Mouse (Mus musculus) hindbrain, embryonic 13.5 days (tissue): ENCODE measurements around the gene Smyd3. TPM values are rescaled to one million over a fixed set of nuclear protein-coding genes. Genes with fewer than 3 reads are reported as not detected.
A peak's percentile ranks its signal among the peaks of the same experiment; 100 is the strongest.

ENCODE experiments used
- ATAC-seq: fragments of 200-750 bp; cut with Nextera tagmentation; 2 replicates; pipeline ENCODE4 v1.8.0; 2017; ENCODE audit warnings: moderate TSS enrichment; ENCODE audit not compliant: low FRiP score
- H3K27ac ChIP-seq: fragments of 300-500 bp; sonication (generic); 2 replicates; pipeline ENCODE4 v1.5.1; 2015; ENCODE audit warnings: inconsistent platforms, mild to moderate bottlenecking, moderate library complexity
- H3K27me3 ChIP-seq: fragments of 300-500 bp; sonication (generic); 2 replicates; pipeline ENCODE4 v1.6.1; 2015; ENCODE audit warnings: mild to moderate bottlenecking, inconsistent platforms
- H3K36me3 ChIP-seq: fragments of 300-500 bp; sonication (generic); 2 replicates; pipeline ENCODE4 v1.6.1; 2015; ENCODE audit warnings: mild to moderate bottlenecking, inconsistent platforms
- H3K4me1 ChIP-seq: fragments of 300-500 bp; sonication (generic); replicated peaks from 2 replicates; pipeline ENCODE4 v1.6.1; 2015; ENCODE audit warnings: inconsistent platforms
- H3K4me2 ChIP-seq: fragments of 300-500 bp; sonication (generic); 2 replicates; pipeline ENCODE4 v1.6.1; 2015; ENCODE audit warnings: inconsistent platforms, mild to moderate bottlenecking, moderate library complexity
- H3K4me3 ChIP-seq: fragments of 300-500 bp; sonication (generic); 2 replicates; pipeline ENCODE4 v1.5.1; 2015; ENCODE audit warnings: mild to moderate bottlenecking, inconsistent platforms
- H3K9ac ChIP-seq: fragments of 300-500 bp; sonication (generic); 2 replicates; pipeline ENCODE4 v1.6.1; 2015; ENCODE audit warnings: mild to moderate bottlenecking, inconsistent platforms
- H3K9me3 ChIP-seq: fragments of 300-500 bp; sonication (generic); 2 replicates; pipeline ENCODE4 v1.6.1; 2016; ENCODE audit warnings: inconsistent platforms
- WGBS: fragments of 180-500 bp; shearing (Covaris S2); methylation state at CpG from one replicate; pipeline ENCODE4 v1.1.7; 2015; 5-methylcytosine and 5-hydroxymethylcytosine counted together
- polyA plus RNA-seq: library from polyadenylated mRNA; unstranded; fragments of >200 nt; fragmentation: Nextera tagmentation; extraction: Ambion mirVana; gene quantifications from 2 replicates; pipeline ENCODE4 v1.2.1, GENCODE M21; 2015

Smyd3 gene
- polyA plus RNA-seq, 1 experiment from 2014 or later = 20.7 TPM

DNA sequence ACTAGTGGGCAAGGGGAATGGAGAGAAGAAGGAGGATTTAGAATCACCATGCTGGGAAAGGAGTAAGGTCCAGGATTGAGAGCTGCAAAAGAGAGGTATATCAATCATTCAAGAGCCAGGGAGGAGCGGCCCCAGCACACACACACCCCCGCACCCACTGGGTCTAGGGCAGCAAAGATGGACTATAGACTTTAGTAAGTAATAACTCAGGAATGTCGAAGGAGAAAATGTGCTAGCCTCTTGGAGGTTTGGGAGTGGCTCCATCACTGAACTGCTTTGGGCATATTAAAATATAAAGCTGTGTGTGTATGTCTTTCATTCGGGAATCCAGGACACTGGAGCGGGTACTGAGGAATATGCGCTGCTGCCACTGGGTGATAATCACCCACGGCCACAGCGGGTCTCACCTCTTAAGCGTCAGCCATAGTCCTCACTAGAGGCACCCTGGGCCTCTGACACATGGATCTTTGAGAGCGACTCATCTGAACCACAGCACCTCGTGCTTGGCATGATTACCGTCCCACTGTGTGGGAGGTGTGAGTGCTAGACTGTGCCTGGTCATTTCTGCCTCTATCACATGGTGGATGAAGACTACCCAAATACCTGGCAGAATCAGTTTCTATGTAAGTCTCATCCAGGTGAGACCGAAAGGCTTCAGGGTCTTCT lies 469.8 kb downstream of the Smyd3 start:
- no peaks in the 10 kb centered on the region for H3K9me3 ChIP-seq
- H3K9ac ChIP-seq = no peak overlapping the region
- H3K36me3 ChIP-seq = no peaks in the 10 kb centered on the region
- peaks cover 20% of the 10 kb centered on the region for H3K4me1 ChIP-seq
- 97% methylated on average over 13 of the region's 13 CpGs for WGBS
- no peak overlapping the region for H3K4me2 ChIP-seq
- H3K4me3 ChIP-seq = no peak overlapping the region
- no peak for ATAC-seq
- no peak overlapping the region for H3K27ac ChIP-seq
- 0 out of 2 replicates have a peak, but pooled peaks cover 2% of the 10 kb centered on the region for H3K27me3 ChIP-seq

DNA sequence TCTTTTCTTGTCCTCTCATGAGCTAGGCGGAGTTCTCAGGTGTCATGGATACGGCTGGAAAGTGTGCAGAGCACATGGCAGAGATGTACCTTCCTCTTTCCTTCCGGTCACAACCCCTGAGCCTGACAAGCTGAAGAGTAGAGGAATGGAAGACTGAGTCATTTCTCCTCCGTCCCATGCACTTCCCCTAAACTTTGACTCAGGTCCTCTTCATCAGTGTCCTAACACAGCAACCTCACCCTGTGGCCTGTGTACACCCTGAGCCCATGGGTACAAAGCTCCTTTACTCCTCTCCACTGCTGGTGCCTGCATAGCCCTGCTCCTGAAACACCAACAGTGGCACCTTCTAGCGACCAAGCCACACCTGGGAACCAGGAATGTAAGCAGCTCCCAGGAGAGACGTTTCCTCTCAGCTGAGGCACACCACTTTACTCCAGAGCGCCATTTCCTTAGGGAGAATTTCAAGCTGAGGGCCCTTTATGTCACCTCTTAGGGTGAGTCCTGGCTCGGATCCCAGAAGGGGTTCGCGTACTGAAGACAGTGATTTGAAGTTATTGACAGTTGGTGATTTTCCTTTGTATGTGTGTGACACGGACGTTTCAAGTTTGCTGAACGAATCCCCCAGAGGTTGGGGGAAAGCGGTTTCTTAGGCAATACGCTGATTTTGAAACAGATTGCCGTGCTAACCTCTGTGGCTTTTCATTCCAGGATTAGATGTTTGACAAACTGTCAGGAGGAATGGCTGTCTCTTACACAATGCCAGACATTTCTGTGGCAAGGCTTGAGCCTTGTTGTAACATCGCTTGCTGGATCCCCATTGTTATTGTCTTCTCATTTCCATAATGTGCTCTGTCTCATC lies 471.8 kb downstream of the Smyd3 start:
- no peak for ATAC-seq
- peaks cover 28% of the 10 kb centered on the region for H3K4me1 ChIP-seq
- no peak overlapping the region for H3K4me3 ChIP-seq
- 56% methylated on average over 17 of the region's 17 CpGs for WGBS
- H3K9ac ChIP-seq = no peak overlapping the region
- no peaks in the 10 kb centered on the region for H3K9me3 ChIP-seq
- no peak overlapping the region for H3K4me2 ChIP-seq
- no peaks in the 10 kb centered on the region for H3K36me3 ChIP-seq
- H3K27ac ChIP-seq = no peak overlapping the region
- H3K27me3 ChIP-seq = 0 out of 2 replicates have a peak, but pooled peaks cover 8% of the 10 kb centered on the region

GRCm38 (mm10) chr1:179044165-179044564 lies 473.7 kb downstream of the Smyd3 start:
- Histone ChIP-seq H3K4me3 (no peak overlapping the region), H3K9ac (no peak overlapping the region), H3K27me3 (0 out of 2 replicates have a peak, but pooled peaks cover 8% of the 10 kb centered on the region), H3K4me2 (no peak overlapping the region), H3K4me1 (peaks cover 28% of the 10 kb centered on the region), H3K36me3 (no peaks in the 10 kb centered on the region), H3K9me3 (no peaks in the 10 kb centered on the region), H3K27ac (no peak overlapping the region)
- WGBS = 73% methylated on average over 5 of the region's 5 CpGs
- ATAC-seq = no peak

DNA sequence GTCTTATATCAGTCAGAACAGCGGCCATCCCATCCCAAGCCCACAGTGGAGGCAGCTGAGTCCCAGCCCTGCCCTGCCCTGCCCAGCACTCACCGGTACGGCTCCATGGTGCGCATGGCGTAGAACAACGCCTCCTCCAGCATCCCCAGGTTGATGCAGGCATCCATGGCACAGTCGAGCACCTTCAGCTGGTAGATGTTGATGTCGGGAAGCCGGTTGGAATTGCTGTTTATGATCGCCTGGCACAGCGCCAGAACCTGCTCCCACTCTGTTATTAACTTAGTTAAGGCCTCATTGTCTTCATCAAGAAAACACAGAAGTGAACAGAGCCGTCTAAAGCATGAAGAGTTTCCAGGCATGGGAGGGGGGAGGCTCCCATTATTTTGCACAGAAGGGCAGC lies 474.2 kb downstream of the Smyd3 start:
- ATAC-seq = 0 out of 2 replicates have a peak, but pooled peaks have one; percentile 46
- no peaks in the 10 kb centered on the region for H3K36me3 ChIP-seq
- no peaks in the 10 kb centered on the region for H3K9me3 ChIP-seq
- WGBS = 66% methylated on average over 12 of the region's 12 CpGs
- 0 out of 2 replicates have a peak, but pooled peaks cover 8% of the 10 kb centered on the region for H3K27me3 ChIP-seq
- 0 out of 2 replicates have a peak overlapping the region, but pooled peaks have one; percentile 8 for H3K27ac ChIP-seq
- H3K4me1 ChIP-seq = peaks cover 28% of the 10 kb centered on the region
- H3K4me3 ChIP-seq = no peak overlapping the region
- no peak overlapping the region for H3K4me2 ChIP-seq
- H3K9ac ChIP-seq = no peak overlapping the region

GRCm38 (mm10) chr1:179041905-179042337 lies 475.9 kb downstream of the Smyd3 start:
- no peak overlapping the region for H3K4me2 ChIP-seq
- H3K4me3 ChIP-seq = no peak overlapping the region
- H3K27ac ChIP-seq = no peak overlapping the region
- 71% methylated on average over 8 of the region's 8 CpGs for WGBS
- H3K9me3 ChIP-seq = no peaks in the 10 kb centered on the region
- H3K9ac ChIP-seq = no peak overlapping the region
- H3K36me3 ChIP-seq = no peaks in the 10 kb centered on the region
- ATAC-seq = no peak
- peaks cover 28% of the 10 kb centered on the region for H3K4me1 ChIP-seq
- H3K27me3 ChIP-seq = 0 out of 2 replicates have a peak, but pooled peaks cover 8% of the 10 kb centered on the region

GRCm38 (mm10) chr1:179041231-179041904 lies 476.5 kb downstream of the Smyd3 start:
- H3K4me1 ChIP-seq = peaks cover 23% of the 10 kb centered on the region
- H3K4me3 ChIP-seq = no peak overlapping the region
- H3K9me3 ChIP-seq = no peaks in the 10 kb centered on the region
- 0 out of 2 replicates have a peak, but pooled peaks cover 8% of the 10 kb centered on the region for H3K27me3 ChIP-seq
- H3K27ac ChIP-seq = no peak overlapping the region
- ATAC-seq = no peak
- H3K36me3 ChIP-seq = no peaks in the 10 kb centered on the region
- H3K4me2 ChIP-seq = no peak overlapping the region
- WGBS = 83% methylated on average over 14 of the region's 14 CpGs
- H3K9ac ChIP-seq = no peak overlapping the region

DNA sequence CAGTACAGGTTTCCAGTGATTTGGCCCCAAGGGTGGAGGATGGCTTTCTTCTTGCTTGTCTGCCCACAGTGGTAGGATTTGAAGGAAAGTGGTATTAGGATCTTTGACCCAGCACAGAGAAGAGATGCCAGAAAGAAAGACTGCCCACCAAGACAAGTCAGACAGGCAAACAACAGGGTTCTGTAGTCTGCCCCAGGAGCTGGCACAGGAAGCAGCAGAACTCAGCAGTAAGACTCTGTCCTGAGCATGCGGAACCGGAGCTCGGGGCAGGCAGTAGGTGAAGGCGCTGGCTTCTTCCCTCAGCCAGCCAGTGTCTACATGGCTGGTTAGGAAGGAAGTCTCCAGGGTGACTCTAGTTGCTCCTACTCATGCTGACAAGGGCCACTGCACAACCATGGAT lies 479.0 kb downstream of the Smyd3 start:
- Histone ChIP-seq H3K9me3 (no peaks in the 10 kb centered on the region), H3K4me2 (no peak overlapping the region), H3K27me3 (0 out of 2 replicates have a peak, but pooled peaks cover 8% of the 10 kb centered on the region), H3K9ac (no peak overlapping the region), H3K36me3 (no peaks in the 10 kb centered on the region), H3K27ac (no peak overlapping the region), H3K4me3 (no peak overlapping the region), H3K4me1 (peaks cover 11% of the 10 kb centered on the region)
- no peak for ATAC-seq
- 84% methylated on average over 4 of the region's 4 CpGs for WGBS

- Histone ChIP-seq H3K9ac (no peak overlapping the region), H3K27ac (no peak overlapping the region), H3K4me1 (no peaks in the 10 kb centered on the region), H3K27me3 (no peaks in the 10 kb centered on the region), H3K4me2 (no peak overlapping the region), H3K36me3 (no peaks in the 10 kb centered on the region), H3K4me3 (no peak overlapping the region), H3K9me3 (no peaks in the 10 kb centered on the region)
- no peak for ATAC-seq
- 90% methylated on average over 2 of the region's 2 CpGs for WGBS
Observed at GRCm38 (mm10) chr1:179032947-179033346, 484.9 kb downstream of the Smyd3 start.

- Histone ChIP-seq H3K4me1 (no peaks in the 10 kb centered on the region), H3K9ac (no peak overlapping the region), H3K4me3 (no peak overlapping the region), H3K4me2 (no peak overlapping the region), H3K9me3 (no peaks in the 10 kb centered on the region), H3K36me3 (no peaks in the 10 kb centered on the region), H3K27me3 (no peaks in the 10 kb centered on the region), H3K27ac (no peak overlapping the region)
- no peak for ATAC-seq
- WGBS = 97% methylated on average over 5 of the region's 5 CpGs
Observed at GRCm38 (mm10) chr1:179031581-179031980, 486.3 kb downstream of the Smyd3 start.

DNA sequence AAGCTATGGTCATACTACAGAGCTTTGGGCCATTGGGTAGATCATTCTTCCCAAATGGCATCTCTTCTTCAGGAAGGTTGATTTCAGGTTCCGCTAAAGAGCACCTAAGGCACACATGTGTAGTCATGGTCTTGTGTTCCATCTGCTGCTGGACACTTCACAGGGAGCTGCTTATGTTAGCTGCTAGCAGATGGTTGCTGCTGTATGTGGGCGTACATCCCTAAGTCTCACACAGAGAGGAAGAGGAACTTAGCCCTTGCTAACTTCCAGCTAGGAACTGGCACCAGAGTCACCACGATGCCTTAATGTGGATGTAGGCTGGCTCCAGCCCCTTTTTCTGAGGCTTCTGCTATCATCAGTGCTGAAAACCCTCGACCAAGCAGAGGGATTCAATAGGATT lies 491.2 kb downstream of the Smyd3 start:
- Histone ChIP-seq H3K27ac (no peak overlapping the region), H3K9me3 (no peaks in the 10 kb centered on the region), H3K4me2 (no peak overlapping the region), H3K9ac (no peak overlapping the region), H3K4me3 (no peak overlapping the region), H3K36me3 (no peaks in the 10 kb centered on the region), H3K4me1 (no peaks in the 10 kb centered on the region), H3K27me3 (no peaks in the 10 kb centered on the region)
- ATAC-seq = no peak
- 90% methylated on average over 4 of the region's 4 CpGs for WGBS

DNA sequence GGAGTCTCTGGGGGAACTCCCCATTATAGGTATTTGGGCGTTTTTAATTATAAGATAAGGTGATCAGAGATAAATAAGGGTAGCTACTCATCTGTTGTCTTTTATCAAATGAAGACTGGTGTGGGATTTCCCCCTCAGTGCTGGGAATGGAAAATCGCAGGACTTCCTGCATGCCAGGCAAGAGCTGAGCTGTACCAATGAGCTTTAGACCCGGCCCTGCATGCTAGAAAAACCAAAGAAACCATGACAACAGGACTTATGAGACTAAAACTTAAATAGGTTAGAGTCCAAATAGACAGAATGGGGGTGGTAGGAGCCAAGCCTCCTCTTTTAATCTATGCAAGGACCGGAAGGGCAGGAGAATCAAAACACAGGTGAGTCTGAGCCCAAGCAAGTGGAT lies 492.7 kb downstream of the Smyd3 start:
- no peak overlapping the region for H3K4me3 ChIP-seq
- WGBS = 84% methylated on average over 4 of the region's 4 CpGs
- no peak overlapping the region for H3K9ac ChIP-seq
- H3K4me1 ChIP-seq = no peaks in the 10 kb centered on the region
- H3K9me3 ChIP-seq = no peaks in the 10 kb centered on the region
- no peak for ATAC-seq
- no peaks in the 10 kb centered on the region for H3K27me3 ChIP-seq
- H3K36me3 ChIP-seq = no peaks in the 10 kb centered on the region
- H3K4me2 ChIP-seq = no peak overlapping the region
- no peak overlapping the region for H3K27ac ChIP-seq

DNA sequence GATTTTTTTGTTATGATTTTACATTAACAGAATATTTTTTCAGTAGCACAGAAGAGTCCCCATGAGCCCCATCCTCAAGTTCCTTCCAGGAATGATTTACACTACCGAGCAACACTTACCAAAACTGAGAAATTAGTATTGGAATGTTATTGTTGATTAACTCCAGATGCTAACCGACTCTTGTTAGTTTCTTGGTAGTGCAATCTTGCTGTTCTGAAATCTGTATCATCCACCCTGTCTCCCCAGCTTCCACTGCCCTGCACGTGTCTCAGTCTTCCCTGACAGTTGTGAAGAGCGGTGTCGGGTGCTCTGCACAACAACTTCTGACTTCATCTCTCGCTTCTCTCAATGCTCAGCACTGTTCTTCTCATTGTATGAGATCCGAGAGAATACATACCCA lies 494.4 kb downstream of the Smyd3 start:
- Histone ChIP-seq H3K36me3 (no peaks in the 10 kb centered on the region), H3K27me3 (no peaks in the 10 kb centered on the region), H3K4me1 (no peaks in the 10 kb centered on the region), H3K9ac (no peak overlapping the region), H3K4me2 (no peak overlapping the region), H3K9me3 (no peaks in the 10 kb centered on the region), H3K4me3 (no peak overlapping the region), H3K27ac (no peak overlapping the region)
- no peak for ATAC-seq
- WGBS = 85% methylated on average over 7 of the region's 7 CpGs
